Mouse (Mus musculus): ENCODE data around the gene Fam189a1.

The Fam189a1 gene

DNA sequence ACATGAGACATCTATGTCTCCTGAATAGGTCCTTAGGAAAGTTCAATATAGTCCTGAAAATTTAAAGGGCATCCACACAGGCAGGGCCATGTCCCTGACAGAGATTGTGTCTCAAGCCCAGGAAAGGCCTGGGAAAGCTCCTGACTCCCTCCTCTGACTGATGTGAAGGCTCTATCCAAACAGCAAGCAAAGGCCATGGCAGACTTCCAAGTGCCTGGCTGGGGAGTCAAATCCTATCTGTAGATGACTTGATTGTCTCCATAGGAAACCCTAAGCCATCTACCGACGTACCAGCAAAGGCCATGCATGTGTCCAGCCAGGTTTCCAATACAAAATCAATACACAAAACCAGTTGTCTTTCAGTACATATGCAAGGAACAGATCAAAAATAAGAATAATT, 54.7 kb downstream of the Fam189a1 start:
- no peak for DNase-seq

DNA sequence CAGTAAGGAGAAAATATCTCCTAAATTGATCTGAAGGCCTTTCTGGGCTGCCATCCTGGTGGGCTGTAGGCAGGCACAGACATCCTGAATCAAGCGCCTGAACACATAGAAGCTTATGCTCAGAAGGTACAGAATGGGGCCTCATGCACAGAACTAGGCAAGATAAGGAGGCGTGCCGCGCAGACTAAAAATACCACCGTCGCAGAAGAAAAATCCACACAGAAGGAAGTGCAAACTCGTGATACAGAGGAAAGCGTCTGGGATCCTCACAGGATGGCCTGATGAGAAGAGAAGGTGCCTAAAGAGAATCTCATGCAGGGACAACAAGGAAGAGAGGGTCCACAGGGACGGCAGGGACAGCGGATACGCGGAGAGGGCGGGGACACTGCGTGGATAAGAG, 58.7 kb downstream of the Fam189a1 start:
- no peak for DNase-seq

DNA sequence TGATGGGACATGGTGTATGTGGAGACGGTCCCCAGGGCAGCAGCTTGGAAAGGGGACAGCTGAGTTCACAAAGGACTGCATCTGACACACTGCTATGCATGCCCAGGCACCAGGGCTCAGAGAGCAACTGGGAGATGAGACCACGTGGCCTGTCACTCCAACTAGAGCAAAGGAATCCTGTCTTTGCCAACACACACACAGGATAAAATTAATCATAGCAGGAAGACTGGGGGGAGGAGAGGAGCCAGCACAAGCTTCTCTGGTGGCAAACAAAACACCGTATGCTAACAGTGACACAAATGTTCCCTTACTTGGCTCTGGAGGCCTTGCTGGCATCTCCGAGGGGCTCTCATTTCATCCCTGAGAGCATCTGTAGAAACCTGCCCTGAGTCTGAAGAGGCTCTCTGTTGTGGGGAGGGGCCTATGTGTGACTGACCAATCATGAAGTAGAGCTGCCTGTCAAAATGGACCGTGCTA, 60.7 kb downstream of the Fam189a1 start:
- DNase-seq = no peak

- DNase-seq = no peak
Measured at GRCm38 (mm10) chr7:65093314-65093713, 63.1 kb downstream of the Fam189a1 start.

GRCm38 (mm10) chr7:65091486-65091885, 64.9 kb downstream of the Fam189a1 start:
- no peak for DNase-seq

- DNase-seq = no peak
Measured at GRCm38 (mm10) chr7:65085972-65086371, 70.4 kb downstream of the Fam189a1 start.

DNA sequence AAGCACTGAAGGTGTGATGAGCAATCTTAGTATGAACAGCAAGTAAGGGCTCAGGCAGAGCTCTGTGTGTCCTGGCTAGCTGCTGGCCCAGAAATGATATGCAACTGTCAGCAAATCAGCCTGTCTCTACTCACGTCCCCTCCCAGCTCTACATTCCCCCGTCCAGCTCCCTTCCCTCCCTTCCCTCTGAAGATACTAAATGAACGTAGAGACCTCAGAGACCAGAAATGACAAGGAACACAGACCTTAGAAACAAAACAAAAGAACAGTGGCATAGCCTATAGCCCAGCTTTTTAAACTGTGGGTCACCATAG, 73.6 kb downstream of the Fam189a1 start:
- no peak for DNase-seq

DNA sequence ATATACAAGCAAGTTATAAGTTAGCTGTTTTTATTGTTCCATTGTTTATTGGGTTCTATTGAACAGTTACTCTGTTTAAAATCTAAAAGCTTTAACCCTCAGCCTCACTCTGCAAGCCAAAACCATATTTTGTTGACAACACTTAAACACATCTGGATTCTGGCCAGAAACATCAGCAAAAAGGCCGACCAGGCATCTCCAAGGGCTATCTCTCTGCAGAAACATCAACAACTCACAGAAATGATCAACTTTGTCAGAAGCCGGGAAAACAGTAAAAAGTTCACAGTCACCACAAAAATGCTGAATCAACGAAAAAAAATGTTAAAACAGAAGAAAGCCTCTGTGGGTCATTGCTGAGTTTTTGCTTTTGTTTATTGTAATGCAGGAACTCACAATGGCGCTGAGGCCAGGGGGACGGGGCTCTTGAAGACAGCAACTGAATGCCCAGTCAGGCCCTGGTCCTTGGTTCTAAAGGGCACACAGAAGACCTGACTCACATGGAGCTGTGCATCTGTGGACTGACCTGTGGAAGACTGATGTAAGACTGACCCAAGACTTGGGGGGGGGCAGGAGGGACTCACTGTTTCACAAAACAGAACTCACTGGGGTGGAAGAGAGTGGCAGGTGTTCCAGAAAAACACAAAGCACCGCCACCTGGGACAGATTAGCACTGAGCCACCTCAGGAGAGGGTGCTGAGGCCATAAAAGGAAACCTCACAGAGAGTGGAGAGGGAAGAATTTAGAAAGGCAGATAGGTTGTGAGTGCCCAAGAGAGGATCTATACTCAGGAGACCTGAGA, 74.2 kb downstream of the Fam189a1 start:
- DNase-seq = no peak

GRCm38 (mm10) chr7:65076134-65076533, 80.2 kb downstream of the Fam189a1 start:
- no peak for DNase-seq

GRCm38 (mm10) chr7:65074194-65074593, 82.2 kb downstream of the Fam189a1 start:
- DNase-seq = no peak

DNA sequence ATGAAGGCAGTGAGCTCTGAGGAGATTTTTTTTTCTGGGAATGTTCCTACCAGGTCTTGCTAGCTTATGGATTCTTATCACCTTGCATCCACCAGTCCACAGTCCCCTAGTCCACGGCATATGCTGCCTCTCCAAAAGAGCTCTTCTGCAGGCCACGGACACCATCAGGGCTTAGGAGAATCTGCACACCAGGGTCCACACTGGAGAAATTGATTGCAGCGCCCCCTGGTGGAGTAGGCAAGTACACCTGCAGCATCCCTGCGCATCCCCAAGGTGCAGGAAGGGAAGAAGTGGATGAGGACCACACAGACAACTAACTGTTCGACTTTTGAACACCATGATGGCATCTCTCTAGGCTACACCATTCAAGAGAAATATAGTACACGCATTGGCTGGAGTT, 82.8 kb downstream of the Fam189a1 start:
- DNase-seq = peak; percentile 84

- no peak for DNase-seq
Measured at GRCm38 (mm10) chr7:65066211-65066610, 90.2 kb downstream of the Fam189a1 start.

DNA sequence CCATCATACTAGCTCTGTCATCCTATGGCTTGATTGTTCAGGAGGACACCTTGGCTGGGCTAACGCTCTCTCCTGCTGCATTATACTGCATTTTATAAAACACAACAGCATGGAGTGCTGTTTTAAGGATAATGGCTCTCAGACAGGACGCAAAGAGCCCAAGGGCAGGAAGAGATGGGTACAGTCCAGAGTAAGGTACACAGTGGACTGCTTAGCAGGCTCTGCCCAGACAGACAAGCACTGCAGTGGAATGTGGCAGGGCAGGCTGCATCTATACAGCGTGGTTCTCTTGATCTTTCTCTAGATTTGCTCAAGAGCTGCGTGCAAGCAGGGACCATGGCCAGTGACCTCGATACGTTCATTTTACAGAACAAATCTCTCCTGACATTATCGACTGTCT, 90.9 kb downstream of the Fam189a1 start:
- DNase-seq = no peak

DNA sequence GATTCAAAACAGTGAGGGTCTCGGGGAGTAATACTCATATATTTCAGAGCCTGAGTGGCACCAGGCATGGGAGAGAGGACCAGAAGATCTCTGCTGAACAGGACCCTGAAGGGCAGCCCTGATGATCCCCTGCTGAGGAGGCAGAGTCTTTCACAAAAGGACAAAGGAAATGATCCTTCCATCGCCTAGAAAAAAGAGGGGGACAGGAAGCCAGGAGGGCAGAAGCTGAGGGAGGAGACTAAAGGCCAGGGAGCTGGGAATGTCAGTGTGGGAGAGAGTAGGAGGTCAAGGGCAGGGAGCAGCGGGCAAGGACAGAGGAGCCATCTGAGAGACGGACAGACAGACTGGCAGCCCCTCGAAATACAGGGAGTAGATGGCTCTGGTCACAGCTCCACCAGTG, 91.7 kb downstream of the Fam189a1 start:
- no peak for DNase-seq

- DNase-seq = no peak
Measured at GRCm38 (mm10) chr7:65064096-65064495, 92.3 kb downstream of the Fam189a1 start.

GRCm38 (mm10) chr7:65060163-65060799, 96.1 kb downstream of the Fam189a1 start:
- no peak for DNase-seq

DNA sequence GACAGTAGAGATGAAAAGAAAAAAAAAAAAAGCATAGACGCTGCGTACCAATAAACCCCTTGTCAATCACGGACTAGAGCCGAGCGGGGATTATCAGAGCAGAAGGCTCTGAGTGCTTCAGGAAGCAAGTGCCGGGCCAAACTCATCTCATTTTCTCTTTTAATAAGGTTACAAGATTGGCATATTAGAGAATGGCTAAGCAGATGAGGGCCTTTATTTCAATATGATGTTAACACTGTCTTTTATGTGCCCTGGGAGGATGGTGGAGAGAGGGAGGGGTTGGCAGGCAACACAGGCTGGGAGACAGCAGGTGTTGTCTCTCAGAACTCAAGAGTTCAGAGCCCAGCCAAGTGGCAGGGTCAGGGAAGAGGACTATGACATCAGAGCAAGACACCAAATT, 99.5 kb downstream of the Fam189a1 start:
- DNase-seq = no peak

DNA sequence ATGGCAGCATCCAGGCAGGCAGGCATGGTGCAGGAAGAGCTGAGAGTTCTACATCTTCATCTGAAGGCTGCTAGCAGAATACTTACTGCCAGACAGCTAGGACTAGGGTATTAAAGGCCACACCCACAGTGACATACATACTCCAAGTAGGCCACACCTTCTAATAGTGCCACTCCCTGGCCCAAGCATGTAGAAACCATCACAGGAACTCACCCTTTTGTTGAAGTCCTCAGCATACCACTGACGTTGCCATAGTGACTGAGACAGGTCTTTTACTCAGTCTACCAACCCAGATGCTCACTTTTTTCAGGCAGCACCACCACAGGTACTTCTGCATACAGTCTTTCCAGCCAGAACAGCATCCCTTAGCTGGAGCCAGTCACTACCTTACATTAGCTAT, 104.4 kb downstream of the Fam189a1 start:
- DNase-seq = no peak

DNA sequence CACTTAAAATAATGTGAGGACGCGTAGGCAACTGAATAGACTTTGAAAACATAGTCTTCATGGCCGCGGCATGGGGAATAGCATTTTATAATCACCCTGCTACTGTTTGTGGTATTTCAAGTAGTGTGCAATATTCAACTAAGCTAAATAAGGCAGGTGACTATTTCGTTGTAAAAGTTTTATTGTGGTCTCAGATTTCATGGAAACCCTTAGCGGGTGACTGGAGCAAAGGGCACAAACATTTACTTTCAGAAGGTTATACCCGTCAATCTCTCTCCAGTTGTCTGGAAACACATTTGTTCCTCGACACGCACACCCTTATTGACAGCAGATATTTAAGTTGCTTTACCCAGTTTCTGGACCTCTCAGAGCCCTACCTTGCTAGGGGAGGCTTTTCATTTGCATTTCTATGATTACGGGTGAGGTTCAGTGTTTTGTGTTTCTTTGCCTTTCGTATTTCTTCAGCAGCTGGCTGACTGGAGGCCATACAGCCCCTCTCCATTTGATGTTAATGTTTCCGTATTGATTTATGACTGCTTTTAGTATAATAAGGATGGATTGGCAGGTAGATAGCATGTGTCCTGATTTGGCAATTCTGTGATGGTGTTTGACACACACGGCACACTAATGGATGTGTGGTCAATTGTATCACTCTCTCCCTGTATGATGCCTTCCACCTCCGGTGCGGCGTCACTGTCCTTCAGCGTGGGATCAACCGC, 107.0 kb downstream of the Fam189a1 start:
- no peak for DNase-seq

GRCm38 (mm10) chr7:65047700-65048099, 108.7 kb downstream of the Fam189a1 start:
- no peak for DNase-seq

- no peak for DNase-seq
Measured at GRCm38 (mm10) chr7:65046690-65047089, 109.7 kb downstream of the Fam189a1 start.

DNA sequence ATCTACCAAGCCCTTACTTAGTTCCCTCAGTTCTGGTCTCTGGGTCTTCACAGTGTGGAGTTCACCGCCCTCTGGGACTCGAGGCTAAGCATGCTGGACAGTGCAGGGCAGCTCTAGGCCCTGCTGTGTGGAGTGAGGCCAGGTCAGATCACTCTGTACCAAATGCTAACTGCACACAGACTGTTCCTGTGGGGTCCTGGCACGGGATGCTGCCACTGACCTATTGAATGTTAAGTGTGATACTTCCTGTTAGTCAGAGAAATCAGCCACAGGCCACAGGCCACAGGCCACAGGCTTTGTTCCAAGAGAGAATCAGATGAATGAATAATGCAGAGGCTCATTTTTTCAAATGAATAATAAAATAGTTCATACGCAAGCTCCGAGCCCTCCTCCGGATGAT, 112.1 kb downstream of the Fam189a1 start:
- no peak for DNase-seq

GRCm38 (mm10) chr7:65041106-65041505, 115.3 kb downstream of the Fam189a1 start:
- no peak for DNase-seq

DNA sequence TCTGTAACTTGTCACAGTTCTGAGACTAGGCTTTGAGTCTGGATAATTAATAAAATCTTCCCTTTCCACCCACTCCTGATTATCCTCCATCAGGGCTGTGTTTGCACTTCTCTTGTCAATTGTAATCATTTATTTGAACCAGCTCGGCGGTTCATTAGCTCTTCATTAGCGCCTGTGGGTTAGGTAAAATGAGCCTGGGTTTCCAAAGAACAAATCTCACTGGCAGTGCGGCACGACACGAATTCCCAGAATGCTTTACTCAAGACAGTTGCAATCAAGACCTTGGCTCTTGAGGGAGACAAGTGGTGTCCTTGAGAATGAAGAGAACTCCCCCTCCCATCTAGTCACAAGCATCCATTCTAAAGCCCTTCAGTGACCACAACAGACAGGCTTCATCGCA, 124.6 kb downstream of the Fam189a1 start:
- no peak for DNase-seq

All from right cerebral cortex, postnatal 4 days (tissue).